Mouse (Mus musculus) cortical plate, adult 2 months (tissue): ENCODE results near the gene Cradd.

Experiments used
- CTCF ChIP-seq: fragments of 200-500 bp; IDR thresholded peaks from 2 replicates; pipeline ENCODE4 v1.5.1; 2011; ENCODE audit warnings: mild to moderate bottlenecking, control low read depth, low read length; ENCODE audit not compliant: insufficient read depth; ENCODE audit errors: extremely low read depth
- POLR2A ChIP-seq: fragments of 200-500 bp; IDR thresholded peaks from 2 replicates; pipeline ENCODE4 v1.6.1; 2011; ENCODE audit warnings: mild to moderate bottlenecking, low read length, control low read depth; ENCODE audit not compliant: insufficient read depth; ENCODE audit errors: extremely low read depth

- TF ChIP-seq POLR2A = no peak
- TF ChIP-seq CTCF = no peak
These were observed 63.5 kb downstream of the Cradd start for GRCm38 (mm10) chr10:95260420-95260819.
